Mouse (Mus musculus): Measurements from ENCODE around the gene Dimt1. TPM values are rescaled to one million over a fixed set of nuclear protein-coding genes. Genes with fewer than 3 reads are reported as not detected.
A peak's percentile ranks its signal among the peaks of the same experiment; 100 is the strongest.

Dimt1 gene
- polyA plus RNA-seq, 1 experiment from 2014 or later: 42.5 TPM

- Histone ChIP-seq H3K4me3 (peak within 1 kb of the TSS; percentile 98), H3K27me3 (no peaks in the 10 kb centered on the region), H3K27ac (peak within 1 kb of the TSS; percentile 82), H3K4me2 (replicated peaks) (peak within 1 kb of the TSS; percentile 67), H3K9me3 (replicated peaks) (no peaks in the 10 kb centered on the region), H3K9ac (peak within 1 kb of the TSS; percentile 84), H3K4me1 (peaks cover 7% of the 10 kb centered on the region), H3K36me3 (no peaks in the 10 kb centered on the region)
- under 1% methylated on average over 84 of the region's 84 CpGs for WGBS
- ATAC-seq (ENCODE audit: low FRiP score): peak; percentile 98
Observed at GRCm38 (mm10) chr13:106936256-106937137, 10.4 kb upstream of the Dimt1 start, which contains the start of gene Ipo11. Ipo11 (minus strand) TSS chr13:106936958.

- ATAC-seq (ENCODE audit: low FRiP score): peak; percentile 14; the same call in 1 of the 2 replicates
- Histone ChIP-seq H3K4me1 (peaks cover 7% of the 10 kb centered on the region), H3K9ac (no peak overlapping the region; the same call in 1 of the 2 replicates), H3K36me3 (no peaks in the 10 kb centered on the region), H3K4me2 (replicated peaks) (peak overlapping the region; percentile 67), H3K27ac (no peak overlapping the region), H3K9me3 (replicated peaks) (no peaks in the 10 kb centered on the region), H3K4me3 (peak overlapping the region; percentile 98), H3K27me3 (no peaks in the 10 kb centered on the region)
- WGBS: 24% methylated on average over 7 of the region's 7 CpGs
Observed at GRCm38 (mm10) chr13:106937138-106937472, 9.8 kb upstream of the Dimt1 start.

DNA sequence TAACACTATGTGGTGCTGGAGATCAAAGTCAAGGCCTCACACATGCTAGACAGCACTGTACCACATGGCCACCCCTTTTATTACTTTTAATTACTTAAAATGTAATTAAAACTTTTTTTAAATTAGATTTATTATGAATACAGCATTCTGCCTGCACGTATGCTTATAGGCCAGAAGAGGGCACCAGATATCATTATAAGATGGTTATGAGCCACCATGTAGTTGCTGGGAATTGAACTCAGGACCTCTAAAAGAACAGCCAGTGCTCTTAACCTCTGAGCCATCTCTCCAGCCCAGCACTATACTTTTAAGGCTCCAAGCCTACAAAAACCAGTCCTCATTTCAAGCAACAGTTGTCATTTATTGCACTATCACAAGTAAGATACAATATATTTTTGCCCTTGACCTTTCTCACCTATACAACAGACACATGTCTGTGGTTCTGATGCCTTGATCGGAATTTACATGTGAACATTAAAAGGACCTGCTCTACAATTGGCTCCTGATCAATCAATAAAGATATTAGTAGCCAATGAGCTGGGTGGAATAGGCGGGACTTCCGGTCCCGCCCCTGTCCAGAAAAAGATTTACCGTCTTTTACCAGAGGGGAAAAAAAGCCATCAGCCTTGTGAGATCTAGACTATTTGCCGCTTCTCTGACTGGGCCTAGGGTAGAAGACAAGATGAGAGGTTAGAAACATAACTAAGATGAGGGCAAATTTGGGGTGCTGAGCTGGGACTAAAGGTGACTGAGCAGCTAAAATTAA lies 5.5 kb upstream of the Dimt1 start:
- Histone ChIP-seq H3K9me3 (replicated peaks) (no peaks in the 10 kb centered on the region), H3K4me3 (peak overlapping the region; percentile 23; the same call in 1 of the 2 replicates), H3K4me1 (no peaks in the 10 kb centered on the region), H3K36me3 (no peaks in the 10 kb centered on the region), H3K27ac (no peak overlapping the region), H3K27me3 (no peaks in the 10 kb centered on the region), H3K9ac (no peak overlapping the region), H3K4me2 (replicated peaks) (peak overlapping the region; percentile 22; the same call in 1 of the 2 replicates)
- no peak for ATAC-seq (ENCODE audit: low FRiP score)
- WGBS: 13% methylated on average over 7 of the region's 7 CpGs

DNA sequence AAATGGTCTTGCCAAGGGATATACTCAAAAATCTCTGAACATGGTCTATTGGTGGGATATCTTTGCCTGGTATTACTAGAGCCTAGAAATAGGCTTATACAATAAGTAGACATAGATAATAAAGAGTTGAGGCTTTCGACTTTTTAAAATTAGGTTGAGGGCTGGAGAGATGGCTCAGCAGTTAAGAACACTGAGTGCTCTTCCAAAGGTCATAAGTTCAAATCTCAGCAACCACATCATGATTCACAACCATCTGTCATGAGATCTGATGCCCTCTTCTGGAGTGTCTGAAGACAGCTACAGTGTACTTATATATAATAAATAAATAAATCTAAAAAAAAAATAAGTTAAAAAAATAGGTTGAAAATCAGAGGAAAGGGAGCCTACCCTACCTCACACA lies 4.2 kb upstream of the Dimt1 start:
- H3K4me1 ChIP-seq: peaks cover 2% of the 10 kb centered on the region

GRCm38 (mm10) chr13:106945518-106945917 lies 1.4 kb upstream of the Dimt1 start:
- H3K4me1 ChIP-seq: peaks cover 15% of the 10 kb centered on the region
- ATAC-seq (ENCODE audit: low FRiP score): no peak

More for the DNA sequence above, 4.2 kb upstream of the Dimt1 start:
- H3K27me3 ChIP-seq: no peaks in the 10 kb centered on the region
- ATAC-seq (ENCODE audit: low FRiP score): no peak
- 91% methylated on average over 1 of the region's 1 CpGs for WGBS
- no peak overlapping the region for H3K9ac ChIP-seq
- H3K4me3 ChIP-seq: no peak overlapping the region
- no peaks in the 10 kb centered on the region for H3K36me3 ChIP-seq
- no peak overlapping the region for H3K4me2 ChIP-seq (replicated peaks)
- H3K9me3 ChIP-seq (replicated peaks): no peaks in the 10 kb centered on the region
- no peak overlapping the region for H3K27ac ChIP-seq

DNA sequence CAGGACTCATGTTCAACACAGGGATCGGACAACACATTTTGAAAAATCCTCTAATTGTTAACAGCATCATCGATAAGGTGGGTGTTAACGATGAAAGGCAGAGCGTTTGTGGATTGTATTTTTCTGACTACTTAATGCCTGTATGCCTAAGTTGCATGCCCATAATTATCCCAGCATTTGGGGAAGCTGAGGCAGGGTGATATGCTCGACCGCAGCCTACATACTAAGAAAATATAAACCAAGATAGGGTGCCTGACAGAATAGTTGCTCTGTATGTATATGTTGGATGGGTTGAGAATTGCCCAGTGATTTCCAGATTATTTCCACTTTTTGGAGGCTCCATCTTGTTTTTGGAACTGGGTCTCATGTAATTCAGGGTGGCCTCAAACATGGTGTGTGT lies 656 bp downstream of the Dimt1 start:
- Histone ChIP-seq H3K4me1 (peaks cover 15% of the 10 kb centered on the region), H3K27me3 (no peaks in the 10 kb centered on the region), H3K4me3 (peak overlapping the region; percentile 69), H3K9me3 (replicated peaks) (no peaks in the 10 kb centered on the region), H3K27ac (no peak overlapping the region), H3K36me3 (peaks cover 17% of the 10 kb centered on the region), H3K4me2 (replicated peaks) (peak overlapping the region; percentile 66), H3K9ac (peak overlapping the region; percentile 75)
- peak; percentile 2; the same call in 1 of the 2 replicates for ATAC-seq (ENCODE audit: low FRiP score)
- 4% methylated on average over 6 of the region's 6 CpGs for WGBS

More at GRCm38 (mm10) chr13:106945518-106945917, 1.4 kb upstream of the Dimt1 start:
- Histone ChIP-seq H3K36me3 (peaks cover 4% of the 10 kb centered on the region), H3K4me3 (no peak overlapping the region), H3K9me3 (replicated peaks) (no peaks in the 10 kb centered on the region), H3K4me2 (replicated peaks) (no peak overlapping the region), H3K27ac (no peak overlapping the region), H3K9ac (no peak overlapping the region), H3K27me3 (no peaks in the 10 kb centered on the region)
- WGBS: 81% methylated on average over 9 of the region's 9 CpGs

DNA sequence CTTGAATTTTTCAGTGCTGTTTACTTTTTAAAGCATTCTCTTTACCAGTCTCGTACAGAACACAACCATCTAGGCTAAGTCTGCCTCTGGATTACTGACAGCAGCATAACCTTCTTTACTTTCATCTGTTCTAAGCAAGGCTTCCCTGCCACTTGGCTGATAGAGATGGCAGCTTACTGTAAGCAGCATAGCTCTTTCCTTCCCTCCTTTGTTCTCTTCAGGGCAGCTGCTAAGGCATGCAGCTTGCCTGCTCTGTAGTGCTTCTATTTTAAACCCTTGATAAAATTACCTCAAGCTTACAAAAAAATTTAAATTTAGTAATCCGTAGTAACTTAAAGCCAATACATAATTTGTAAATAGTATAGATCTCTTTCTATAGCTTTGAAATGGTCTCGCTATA lies 8.0 kb downstream of the Dimt1 start:
- Histone ChIP-seq H3K4me1 (no peaks in the 10 kb centered on the region), H3K27me3 (no peaks in the 10 kb centered on the region), H3K9ac (no peak overlapping the region), H3K9me3 (replicated peaks) (no peaks in the 10 kb centered on the region), H3K27ac (no peak overlapping the region), H3K4me2 (replicated peaks) (no peak overlapping the region), H3K36me3 (peaks cover 51% of the 10 kb centered on the region), H3K4me3 (no peak overlapping the region)
- ATAC-seq (ENCODE audit: low FRiP score): no peak
- 94% methylated on average over 3 of the region's 3 CpGs for WGBS

GRCm38 (mm10) chr13:106957554-106957953 lies 10.6 kb downstream of the Dimt1 start:
- no peaks in the 10 kb centered on the region for H3K9me3 ChIP-seq (replicated peaks)
- H3K9ac ChIP-seq: no peak overlapping the region
- H3K4me1 ChIP-seq: no peaks in the 10 kb centered on the region
- WGBS: 91% methylated on average over 4 of the region's 4 CpGs
- no peak overlapping the region for H3K4me3 ChIP-seq
- H3K27me3 ChIP-seq: no peaks in the 10 kb centered on the region
- ATAC-seq (ENCODE audit: low FRiP score): no peak
- peaks cover 48% of the 10 kb centered on the region for H3K36me3 ChIP-seq
- no peak overlapping the region for H3K27ac ChIP-seq
- H3K4me2 ChIP-seq (replicated peaks): no peak overlapping the region

DNA sequence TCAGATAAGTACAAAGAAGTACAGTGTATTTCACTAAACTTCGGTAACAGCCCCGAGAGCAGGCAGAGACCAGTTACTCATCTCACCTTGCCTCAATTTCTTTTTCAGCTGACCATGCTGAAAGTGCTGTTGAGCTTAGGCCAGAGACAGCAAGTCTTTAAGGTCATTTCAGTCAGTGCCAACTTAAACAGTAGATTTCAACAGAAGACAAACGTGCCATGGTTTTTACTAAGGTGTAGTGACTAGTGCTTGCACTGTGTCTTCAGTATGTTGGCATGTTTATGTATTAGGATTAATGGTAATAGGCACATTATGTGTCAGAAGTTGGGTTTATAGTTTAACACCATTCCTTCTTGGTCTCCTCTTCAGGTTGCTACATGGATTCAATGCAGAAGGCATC lies 11.4 kb downstream of the Dimt1 start:
- Histone ChIP-seq H3K27ac (no peak overlapping the region), H3K9me3 (replicated peaks) (no peaks in the 10 kb centered on the region), H3K36me3 (peaks cover 55% of the 10 kb centered on the region), H3K9ac (no peak overlapping the region), H3K4me1 (no peaks in the 10 kb centered on the region), H3K4me3 (no peak overlapping the region), H3K4me2 (replicated peaks) (no peak overlapping the region), H3K27me3 (no peaks in the 10 kb centered on the region)
- no peak for ATAC-seq (ENCODE audit: low FRiP score)
- WGBS: 94% methylated on average over 3 of the region's 3 CpGs

GRCm38 (mm10) chr13:106960557-106960956 lies 13.6 kb downstream of the Dimt1 start:
- WGBS: 90% methylated on average over 3 of the region's 3 CpGs
- Histone ChIP-seq H3K9ac (no peak overlapping the region), H3K4me2 (replicated peaks) (no peak overlapping the region), H3K36me3 (peaks cover 50% of the 10 kb centered on the region), H3K9me3 (replicated peaks) (no peaks in the 10 kb centered on the region), H3K4me1 (no peaks in the 10 kb centered on the region), H3K4me3 (no peak overlapping the region), H3K27me3 (no peaks in the 10 kb centered on the region), H3K27ac (no peak overlapping the region)
- no peak for ATAC-seq (ENCODE audit: low FRiP score)

- peaks cover 44% of the 10 kb centered on the region for H3K36me3 ChIP-seq
- H3K9ac ChIP-seq: no peak overlapping the region
- 96% methylated on average over 4 of the region's 4 CpGs for WGBS
- H3K4me1 ChIP-seq: no peaks in the 10 kb centered on the region
- H3K27ac ChIP-seq: no peak overlapping the region
- no peaks in the 10 kb centered on the region for H3K9me3 ChIP-seq (replicated peaks)
- H3K27me3 ChIP-seq: no peaks in the 10 kb centered on the region
- ATAC-seq (ENCODE audit: low FRiP score): no peak
- H3K4me2 ChIP-seq (replicated peaks): no peak overlapping the region
- H3K4me3 ChIP-seq: no peak overlapping the region
Observed at GRCm38 (mm10) chr13:106961496-106961895, 14.6 kb downstream of the Dimt1 start.

DNA sequence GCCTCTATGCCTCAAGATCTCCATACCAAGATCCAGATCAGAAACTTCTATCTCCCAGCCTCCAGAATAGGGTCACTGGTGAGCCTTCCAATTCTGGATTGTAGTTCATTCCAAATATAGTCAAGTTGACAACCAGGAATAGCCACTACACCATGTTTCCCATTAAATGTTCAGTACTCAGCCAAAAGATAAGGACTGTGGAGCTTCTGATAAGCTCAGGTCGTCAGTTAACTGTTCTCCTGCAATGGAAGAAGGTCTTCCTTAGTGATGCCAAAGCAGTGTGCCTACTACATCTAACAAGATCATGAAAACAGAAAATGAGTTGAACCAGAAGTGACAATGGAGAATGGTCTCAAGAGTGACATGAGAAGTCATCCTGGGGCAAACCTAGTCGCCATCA lies 50.0 kb downstream of the Dimt1 start:
- 0 out of 2 replicates have a peak, but pooled peaks cover 11% of the 10 kb centered on the region for H3K36me3 ChIP-seq
- no peaks in the 10 kb centered on the region for H3K9me3 ChIP-seq (replicated peaks)
- 85% methylated on average over 2 of the region's 2 CpGs for WGBS
- 0 out of 2 replicates have a peak, but pooled peaks cover 4% of the 10 kb centered on the region for H3K4me1 ChIP-seq
- no peak overlapping the region for H3K27ac ChIP-seq
- ATAC-seq (ENCODE audit: low FRiP score): no peak
- no peak overlapping the region for H3K4me3 ChIP-seq
- no peak overlapping the region for H3K4me2 ChIP-seq (replicated peaks)
- no peaks in the 10 kb centered on the region for H3K27me3 ChIP-seq
- H3K9ac ChIP-seq: no peak overlapping the region
